Mouse (Mus musculus) kidney, adult 2 months (tissue): ENCODE results near the gene Bend3. TPM values are rescaled to one million over a fixed set of nuclear protein-coding genes. Genes with fewer than 3 reads are reported as not detected.
A peak's percentile ranks its signal among the peaks of the same experiment; 100 is the strongest.

Experiments
- DNase-seq: peaks from one replicate; pipeline ENCODE4 v3.0.0; 2021
- H3K27ac ChIP-seq: fragments of 200-500 bp; 2 replicates; pipeline ENCODE4 v1.5.1; 2012; ENCODE audit warnings: low read depth, low read length, control low read depth, inconsistent platforms; ENCODE audit not compliant: insufficient read depth
- H3K27me3 ChIP-seq: fragments of 200-500 bp; replicated peaks from 2 replicates; pipeline ENCODE4 v1.6.1; 2012; ENCODE audit warnings: mild to moderate bottlenecking, moderate library complexity, low read length, inconsistent platforms; ENCODE audit not compliant: control insufficient read depth, insufficient read depth
- H3K36me3 ChIP-seq: fragments of 200-500 bp; 2 replicates; pipeline ENCODE4 v1.6.1; 2012; ENCODE audit warnings: mild to moderate bottlenecking, moderate library complexity, low read length, inconsistent platforms; ENCODE audit not compliant: control insufficient read depth, insufficient read depth
- H3K4me1 ChIP-seq: fragments of 200-500 bp; 2 replicates; pipeline ENCODE4 v1.6.1; 2011; ENCODE audit warnings: low read length; ENCODE audit not compliant: control insufficient read depth, insufficient read depth
- H3K4me3 ChIP-seq: fragments of 200-500 bp; 2 replicates; pipeline ENCODE4 v1.5.1; 2011; ENCODE audit warnings: mild to moderate bottlenecking, low read depth, low read length, control low read depth; ENCODE audit not compliant: insufficient read depth
- CTCF ChIP-seq: fragments of 200-500 bp; conservative IDR thresholded peaks from 2 replicates; pipeline ENCODE4 v1.5.1; 2011; ENCODE audit warnings: low read depth, mild to moderate bottlenecking, control low read depth, low read length, moderate library complexity, mixed read lengths; ENCODE audit not compliant: insufficient read depth, insufficient read length
- POLR2A ChIP-seq: fragments of 200-500 bp; IDR thresholded peaks from one replicate; pipeline ENCODE4 v1.6.1; 2011; ENCODE audit warnings: low read depth, low read length, control low read depth
- WGBS: fragments of 180-500 bp; shearing (Covaris S2); methylation state at CpG from one replicate; pipeline ENCODE4 v1.1.7; 2018; 5-methylcytosine and 5-hydroxymethylcytosine counted together
- polyA plus RNA-seq: library from polyadenylated mRNA; depleted of rRNA; stranded (reverse); fragments of >200 nt; gene quantifications from 2 replicates; pipeline ENCODE4 v1.2.3, GENCODE M21; 2012

Bend3 gene
- polyA plus RNA-seq, 1 experiment, result 3.8 TPM

- no peaks in the 10 kb centered on the region for H3K4me1 ChIP-seq
- H3K36me3 ChIP-seq, result no peaks in the 10 kb centered on the region
- 65% methylated on average over 2 of the region's 2 CpGs for WGBS
- no peaks in the 10 kb centered on the region for H3K27me3 ChIP-seq
- no peak for DNase-seq
- no peak for TF ChIP-seq CTCF
- TF ChIP-seq POLR2A, result no peak
- H3K4me3 ChIP-seq, result no peak overlapping the region
- no peak overlapping the region for H3K27ac ChIP-seq
Measured at GRCm38 (mm10) chr10:43466223-43466622, 12.4 kb upstream of the Bend3 start.

- peak; percentile 33 for DNase-seq
Measured at GRCm38 (mm10) chr10:43467659-43468058, 11.0 kb upstream of the Bend3 start.

GRCm38 (mm10) chr10:43468293-43468692, 10.3 kb upstream of the Bend3 start:
- H3K27ac ChIP-seq, result no peak overlapping the region
- no peaks in the 10 kb centered on the region for H3K27me3 ChIP-seq
- TF ChIP-seq POLR2A (no peak), CTCF (no peak)
- H3K36me3 ChIP-seq, result no peaks in the 10 kb centered on the region
- no peaks in the 10 kb centered on the region for H3K4me1 ChIP-seq
- 92% methylated on average over 6 of the region's 6 CpGs for WGBS
- H3K4me3 ChIP-seq, result no peak overlapping the region
- no peak for DNase-seq

More at GRCm38 (mm10) chr10:43467659-43468058, 11.0 kb upstream of the Bend3 start:
- 0 out of 2 replicates have a peak overlapping the region, but pooled peaks have one; percentile 24 for H3K4me3 ChIP-seq
- WGBS, result 22% methylated on average over 13 of the region's 13 CpGs
- no peak overlapping the region for H3K27ac ChIP-seq
- H3K4me1 ChIP-seq, result no peaks in the 10 kb centered on the region
- no peak for TF ChIP-seq CTCF
- TF ChIP-seq POLR2A, result no peak
- H3K27me3 ChIP-seq, result no peaks in the 10 kb centered on the region
- H3K36me3 ChIP-seq, result no peaks in the 10 kb centered on the region

GRCm38 (mm10) chr10:43475376-43475775, 3.3 kb upstream of the Bend3 start:
- peak; percentile 52 for TF ChIP-seq CTCF
- TF ChIP-seq POLR2A, result no peak
- WGBS, result 49% methylated on average over 4 of the region's 4 CpGs
- no peak overlapping the region for H3K4me3 ChIP-seq
- H3K4me1 ChIP-seq, result peaks cover 2% of the 10 kb centered on the region; the same call in 1 of the 2 replicates
- H3K27ac ChIP-seq, result no peak overlapping the region
- H3K36me3 ChIP-seq, result no peaks in the 10 kb centered on the region
- H3K27me3 ChIP-seq, result no peaks in the 10 kb centered on the region; the same call in 1 of the 2 replicates
- peak; percentile 45 for DNase-seq

- Histone ChIP-seq H3K4me1 (peaks cover 5% of the 10 kb centered on the region; the same call in 1 of the 2 replicates), H3K4me3 (no peak overlapping the region), H3K27me3 (no peaks in the 10 kb centered on the region; the same call in 1 of the 2 replicates), H3K36me3 (no peaks in the 10 kb centered on the region), H3K27ac (no peak overlapping the region)
- DNase-seq, result no peak
- TF ChIP-seq CTCF, result no peak
- TF ChIP-seq POLR2A, result no peak
- WGBS, result 66% methylated on average over 9 of the region's 9 CpGs
Measured at GRCm38 (mm10) chr10:43477459-43477858, 1.2 kb upstream of the Bend3 start.

- H3K27ac ChIP-seq, result 0 out of 2 replicates have a peak overlapping the region, but pooled peaks have one; percentile 24
- peak overlapping the region; percentile 91 for H3K4me3 ChIP-seq
- H3K36me3 ChIP-seq, result no peaks in the 10 kb centered on the region
- H3K4me1 ChIP-seq, result peaks cover 5% of the 10 kb centered on the region
- TF ChIP-seq CTCF, result no peak
- WGBS, result 4% methylated on average over 42 of the region's 42 CpGs
- peak; percentile 84 for DNase-seq
- no peaks in the 10 kb centered on the region; the same call in 1 of the 2 replicates for H3K27me3 ChIP-seq
Measured at GRCm38 (mm10) chr10:43477865-43478681, 558 bp upstream of the Bend3 start.

GRCm38 (mm10) chr10:43479436-43480157, 966 bp downstream of the Bend3 start:
- WGBS, result under 1% methylated on average over 101 of the region's 103 CpGs
- Histone ChIP-seq H3K27ac (peak overlapping the region; percentile 89), H3K4me3 (peak overlapping the region; percentile 91), H3K4me1 (peaks cover 10% of the 10 kb centered on the region), H3K36me3 (no peaks in the 10 kb centered on the region), H3K27me3 (no peaks in the 10 kb centered on the region; the same call in 1 of the 2 replicates)
- TF ChIP-seq POLR2A, result no peak
- peak; percentile 49 for TF ChIP-seq CTCF
- DNase-seq, result peak; percentile 92
